Mouse (Mus musculus) layer of hippocampus, adult 9-10 months (tissue): ENCODE measurements around the gene Samd10.

ENCODE experiments used
- DNase-seq: peaks from one replicate; pipeline ENCODE4 v3.0.0; 2022; ENCODE audit warnings: low spot score

Samd10 gene

GRCm38 (mm10) chr2:181598454-181599351 lies at the start of gene Samd10:
TSS of gene Samd10 (minus strand) at chr2:181599212.
- no peak for DNase-seq

- DNase-seq: no peak
Measured at GRCm38 (mm10) chr2:181646626-181647472, 47.8 kb upstream of the Samd10 start.

- DNase-seq: no peak
Measured at GRCm38 (mm10) chr2:181645666-181646065, 46.7 kb upstream of the Samd10 start.

- no peak for DNase-seq
Measured at GRCm38 (mm10) chr2:181644361-181644760, 45.3 kb upstream of the Samd10 start.

- DNase-seq: no peak
Measured at GRCm38 (mm10) chr2:181635865-181636264, 36.9 kb upstream of the Samd10 start.

GRCm38 (mm10) chr2:181632624-181633023 lies 33.6 kb upstream of the Samd10 start:
- peak; percentile 2 for DNase-seq

- no peak for DNase-seq
Measured at GRCm38 (mm10) chr2:181628471-181628870, 29.5 kb upstream of the Samd10 start.

- peak; percentile 24 for DNase-seq
Measured at GRCm38 (mm10) chr2:181623401-181623800, 24.4 kb upstream of the Samd10 start.

- no peak for DNase-seq
Measured at GRCm38 (mm10) chr2:181618761-181619495, 19.9 kb upstream of the Samd10 start.

GRCm38 (mm10) chr2:181602367-181602766 lies 3.4 kb upstream of the Samd10 start:
- DNase-seq: no peak

GRCm38 (mm10) chr2:181601751-181602145 lies 2.7 kb upstream of the Samd10 start:
- no peak for DNase-seq

- peak; percentile 97 for DNase-seq
Measured at GRCm38 (mm10) chr2:181600828-181601750, 2.1 kb upstream of the Samd10 start.

GRCm38 (mm10) chr2:181600226-181600758 lies 1.3 kb upstream of the Samd10 start:
- no peak for DNase-seq

- no peak for DNase-seq
Measured at GRCm38 (mm10) chr2:181597378-181598061, 1.5 kb downstream of the Samd10 start.

GRCm38 (mm10) chr2:181596221-181596960 lies 2.6 kb downstream of the Samd10 start:
- DNase-seq: no peak

- no peak for DNase-seq
Measured at GRCm38 (mm10) chr2:181594946-181595696, 3.9 kb downstream of the Samd10 start.

- no peak for DNase-seq
Measured at GRCm38 (mm10) chr2:181593937-181594336, 5.1 kb downstream of the Samd10 start.

GRCm38 (mm10) chr2:181593042-181593421 lies 6.0 kb downstream of the Samd10 start:
- DNase-seq: no peak
